Mouse (Mus musculus) brain, adult 2 months (tissue): ENCODE measurements at regions not wholly inside any gene's neighbourhood (a gene's known extent, or its start where the extent isn't known, plus 50 kb on each side); places are given as distances from the start of the nearest gene placed in this dataset.

ENCODE experiments used
- DNase-seq: peaks from one replicate; pipeline ENCODE4 v3.0.0; 2011; ENCODE audit warnings: low read depth, low spot score

DNA sequence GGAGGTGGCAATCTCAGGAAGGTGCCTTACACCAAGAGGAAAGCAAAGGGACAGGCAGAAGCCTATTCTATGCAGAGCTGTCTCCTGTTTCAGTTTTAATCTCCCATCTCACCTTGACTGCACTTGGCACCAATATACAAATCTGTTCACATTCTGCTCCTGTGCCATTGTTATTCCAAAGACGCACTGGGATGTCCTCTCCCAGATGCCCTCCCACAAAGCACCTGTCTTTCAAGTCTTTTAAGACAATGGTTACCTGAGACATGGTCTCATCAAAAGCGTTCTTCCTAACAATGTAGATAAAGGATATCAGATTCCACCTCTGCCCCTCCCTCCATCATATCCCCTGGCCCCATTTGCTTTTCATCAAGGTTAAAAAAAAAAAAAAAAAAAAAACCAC is 64.2 kb upstream of the Aldh1a3 start:
- DNase-seq, result no peak

DNA sequence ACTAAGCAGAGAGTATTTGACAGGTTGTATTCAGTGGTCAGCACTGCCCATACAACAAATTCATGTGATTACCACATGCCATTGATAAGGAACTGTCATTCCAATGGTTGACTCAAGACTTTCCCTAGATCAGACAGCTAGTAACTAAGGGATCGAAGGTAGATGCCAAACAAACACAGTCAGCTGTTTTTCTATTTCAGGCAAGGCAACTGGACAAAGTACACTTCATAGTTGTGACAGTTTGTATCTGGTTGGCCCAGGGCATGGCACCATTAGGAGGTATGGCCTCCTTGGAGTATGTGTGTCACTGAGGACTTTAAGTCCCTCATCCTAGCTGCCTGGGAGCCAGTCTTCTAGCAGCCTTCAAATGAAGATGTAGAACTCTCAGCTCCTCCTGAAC is 62.8 kb upstream of the Aldh1a3 start:
- DNase-seq, result no peak

DNA sequence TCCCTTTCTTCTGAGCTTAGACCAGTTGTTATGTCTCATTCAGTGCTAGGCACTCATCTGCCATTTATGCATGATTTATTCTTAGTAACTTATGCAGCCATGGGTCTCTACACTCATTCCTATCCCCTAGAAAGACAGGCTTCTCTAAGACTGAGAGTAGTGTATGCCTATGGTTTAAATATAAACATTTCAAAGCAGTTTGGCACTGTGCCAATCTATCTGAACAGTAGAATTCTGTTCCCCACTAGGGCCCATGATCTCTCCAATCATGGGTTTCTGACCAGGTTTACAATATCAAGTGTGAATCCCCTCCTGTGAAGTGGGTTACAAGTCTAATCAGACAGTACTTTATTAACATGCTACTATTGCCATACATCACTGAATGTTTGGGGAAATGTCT is 60.4 kb upstream of the Aldh1a3 start:
- DNase-seq, result no peak

GRCm38 (mm10) chr7:66480446-66480845 is 53.1 kb upstream of the Aldh1a3 start:
- no peak for DNase-seq

DNA sequence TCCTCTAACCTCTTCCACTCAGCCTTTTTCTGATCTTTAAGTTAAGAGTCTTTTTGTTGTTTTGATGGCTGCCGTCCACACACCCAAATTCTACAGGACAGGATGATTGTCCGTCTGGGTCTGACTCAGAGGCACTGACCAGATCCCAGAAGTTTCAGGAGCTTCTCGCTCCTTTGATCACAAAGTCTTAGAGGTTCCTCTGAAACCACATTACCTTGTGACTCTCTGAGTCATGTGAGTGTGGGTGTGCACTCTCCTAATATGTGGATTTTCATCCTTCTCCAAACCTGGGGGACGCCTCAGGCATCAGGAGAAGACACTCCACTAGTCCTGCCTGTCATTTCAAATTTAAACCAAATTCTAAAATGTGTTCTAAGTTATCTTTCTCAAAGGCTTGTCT is 52.0 kb upstream of the Aldh1a3 start:
- DNase-seq, result no peak

DNA sequence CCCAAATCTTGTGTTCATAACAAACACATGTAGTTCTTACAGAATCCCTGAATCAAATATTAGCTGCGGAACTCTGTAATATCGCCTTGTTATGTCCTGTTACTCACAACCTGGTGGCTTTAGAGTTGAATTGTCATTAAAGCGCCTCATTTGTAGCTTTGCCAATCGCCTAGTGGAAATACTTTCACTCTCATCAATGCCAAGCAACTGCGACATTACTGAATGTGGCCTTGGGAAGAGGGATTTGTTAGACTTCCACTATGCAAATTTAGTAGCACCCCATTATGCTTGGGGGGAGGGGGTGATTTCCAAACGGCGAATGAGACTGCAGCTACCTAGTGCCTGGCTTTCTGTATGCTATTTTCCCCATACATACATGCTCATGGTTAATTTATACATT is 50.8 kb upstream of the Aldh1a3 start:
- DNase-seq, result no peak

- DNase-seq, result peak; percentile 44
These were observed 50.2 kb upstream of the Aldh1a3 start for GRCm38 (mm10) chr7:66477475-66477874.
